Mouse (Mus musculus) ES-E14 (cell line): ENCODE measurements at regions not wholly inside any gene's neighbourhood (a gene's known extent, or its start where the extent isn't known, plus 50 kb on each side); places are given as distances from the start of the nearest gene placed in this dataset.
A peak's percentile ranks its signal among the peaks of the same experiment; 100 is the strongest.

Experiments used
- DNase-seq: peaks from one replicate; pipeline ENCODE4 v3.0.0-alpha.2; 2013; ENCODE audit warnings: low read depth, low spot score
- H3K27ac ChIP-seq: 2 replicates; pipeline ENCODE4 v1.5.1; 2012; ENCODE audit warnings: low read depth, mild to moderate bottlenecking, low read length, moderate library complexity, mixed read lengths; ENCODE audit not compliant: poor library complexity, insufficient read depth, severe bottlenecking
- H3K36me3 ChIP-seq: 2 replicates; pipeline ENCODE4 v1.6.1; 2012; ENCODE audit warnings: mild to moderate bottlenecking, low read length, moderate library complexity, mixed read lengths; ENCODE audit not compliant: control insufficient read depth, poor library complexity, insufficient read depth, severe bottlenecking
- H3K4me1 ChIP-seq, 2 experiments: fragments of 150-350 bp in 1 of 2; sonication (generic) in 1 of 2; 2 replicates each; pipeline ENCODE4 v1.6.1; 2012; ENCODE audit warnings: low read length in 2 of 2, mild to moderate bottlenecking in 1 of 2, mixed read lengths in 1 of 2; ENCODE audit not compliant: control insufficient read depth in 2 of 2, insufficient read depth in 2 of 2, poor library complexity in 1 of 2
- H3K4me3 ChIP-seq, 2 experiments: fragments of 150-350 bp in 1 of 2; sonication (generic) in 1 of 2; 2 replicates each; pipeline ENCODE4 v1.5.1; 2012; ENCODE audit warnings: low read length in 2 of 2, low read depth in 1 of 2, mild to moderate bottlenecking in 1 of 2, mixed read lengths in 1 of 2; ENCODE audit not compliant: insufficient read depth in 1 of 2, poor library complexity in 1 of 2, severe bottlenecking in 1 of 2
- H3K9ac ChIP-seq: 2 replicates; pipeline ENCODE4 v1.6.1; 2012; ENCODE audit warnings: low read depth, mild to moderate bottlenecking, low read length, mixed read lengths; ENCODE audit not compliant: poor library complexity, insufficient read depth, severe bottlenecking
- H3K9me3 ChIP-seq: fragments of 150-350 bp; sonication (generic); 2 replicates; pipeline ENCODE4 v1.6.1; 2012; ENCODE audit warnings: low read depth, mild to moderate bottlenecking, low read length; ENCODE audit not compliant: control insufficient read depth, insufficient read depth
- CHD2 ChIP-seq: IDR thresholded peaks from 2 replicates; pipeline ENCODE4 v1.6.1; 2014; ENCODE audit warnings: mild to moderate bottlenecking, low read depth, low read length, inconsistent platforms
- HCFC1 ChIP-seq: IDR thresholded peaks from 2 replicates; pipeline ENCODE4 v1.6.1; 2012; ENCODE audit warnings: low read length, inconsistent platforms, borderline replicate concordance; ENCODE audit not compliant: insufficient read depth
- MAFK ChIP-seq: IDR thresholded peaks from 2 replicates; pipeline ENCODE4 v1.6.1; 2014; ENCODE audit warnings: mild to moderate bottlenecking, low read depth, low read length, inconsistent platforms; ENCODE audit not compliant: insufficient read depth
- ZC3H11A ChIP-seq: IDR thresholded peaks from 2 replicates; pipeline ENCODE4 v1.6.1; 2012; ENCODE audit warnings: low read depth, mild to moderate bottlenecking, inconsistent platforms, low read length, borderline replicate concordance
- ZNF384 ChIP-seq: IDR thresholded peaks from 2 replicates; pipeline ENCODE4 v1.6.1; 2012; ENCODE audit warnings: low read depth, low read length, inconsistent platforms
- in situ Hi-C, 2 experiments: fragments of 600-800 bp; cut with MboI; formaldehyde crosslinking; loops; one replicate each; pipeline ENCODE4 v1.15.1; 2025; ENCODE audit warnings: low sequenced_read_pairs in 2 of 2, inconsistent platforms in 1 of 2; ENCODE audit not compliant: unreplicated experiment in 2 of 2

DNA sequence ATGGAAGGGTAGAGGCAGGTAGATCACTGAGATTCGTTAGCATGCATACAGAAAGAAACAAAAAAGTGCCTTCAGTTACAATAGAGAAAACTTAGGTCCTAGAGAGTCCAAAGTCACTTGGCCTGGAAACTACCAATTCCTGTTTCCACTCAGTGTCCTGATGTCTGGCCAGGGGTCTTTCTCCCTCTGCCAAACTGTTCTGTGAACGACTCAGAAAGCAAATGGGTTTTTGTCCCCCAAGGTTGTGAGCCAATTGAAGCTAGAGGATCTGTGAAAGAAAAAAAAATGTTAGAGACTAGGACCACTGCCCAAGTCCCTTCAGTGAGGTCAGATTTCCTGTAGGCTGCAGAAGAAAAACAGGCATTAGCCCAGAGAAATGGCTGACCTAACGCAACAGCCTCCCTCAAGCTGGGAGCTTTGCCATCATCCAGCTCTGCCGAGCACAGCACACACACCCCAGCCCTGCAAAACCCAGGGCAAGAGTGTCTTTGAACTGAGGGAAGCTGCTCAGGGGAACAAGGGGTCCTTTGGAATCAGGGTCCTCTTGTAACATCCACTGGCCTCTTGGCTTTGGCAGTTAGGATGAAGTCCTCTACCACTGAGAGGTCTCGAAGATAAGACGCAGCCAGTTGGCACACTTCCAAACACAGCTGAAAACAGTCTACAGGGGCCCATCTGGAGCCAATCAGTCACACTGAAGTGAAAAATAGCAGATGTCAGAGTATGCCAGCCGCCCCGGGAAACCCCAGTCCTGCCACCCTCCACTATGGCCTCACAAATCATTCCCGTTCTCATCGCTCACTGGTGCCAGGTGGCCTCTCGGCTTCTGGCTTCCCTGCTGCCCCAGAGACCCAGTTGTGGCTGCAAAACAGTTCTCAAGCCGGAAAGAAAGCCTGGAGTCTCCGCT, 85.0 kb upstream of the Castor2 start:
- Histone ChIP-seq H3K4me3 (no peak overlapping the region), H3K9me3 (no peaks in the 10 kb centered on the region), H3K4me1 (no peaks in the 10 kb centered on the region), H3K36me3 (no peaks in the 10 kb centered on the region), H3K27ac (no peak overlapping the region), H3K9ac (no peak overlapping the region)
- DNase-seq = no peak
- in situ Hi-C loops = no loop called here
- TF ChIP-seq ZC3H11A (no peak), HCFC1 (no peak), MAFK (no peak), ZNF384 (no peak), CHD2 (no peak)

DNA sequence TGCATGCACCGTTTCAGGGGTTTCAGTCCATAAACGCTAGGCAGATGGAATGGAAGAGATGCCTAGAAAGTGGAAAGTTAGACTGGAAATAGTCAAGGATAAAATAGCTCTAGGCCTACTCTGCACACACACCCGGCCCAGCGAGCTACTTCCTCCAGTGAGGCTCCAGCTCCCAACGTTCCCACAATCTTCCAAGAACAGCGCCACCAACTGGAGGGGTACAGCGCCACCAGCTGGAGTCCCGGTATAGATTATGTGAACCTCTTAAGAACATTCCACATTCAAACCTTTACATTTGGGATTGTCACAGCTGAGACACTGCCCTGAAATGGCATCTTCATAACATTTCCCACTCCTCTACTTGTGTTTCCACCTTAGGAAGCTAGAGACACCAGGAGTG, 86.3 kb upstream of the Castor2 start:
- in situ Hi-C loops = no loop called here
- H3K4me1 ChIP-seq = 0 out of 4 replicates have a peak, but pooled peaks cover 0 to under 1% of the 10 kb centered on the region in 2 experiments
- no peak overlapping the region for H3K4me3 ChIP-seq
- DNase-seq = peak; percentile 37
- TF ChIP-seq ZNF384 (no peak), MAFK (no peak), ZC3H11A (no peak), CHD2 (no peak), HCFC1 (no peak)
- H3K9me3 ChIP-seq = no peaks in the 10 kb centered on the region
- no peak overlapping the region for H3K27ac ChIP-seq
- H3K36me3 ChIP-seq = no peaks in the 10 kb centered on the region
- no peak overlapping the region for H3K9ac ChIP-seq

GRCm38 (mm10) chr5:134009843-134010242, 89.7 kb upstream of the Castor2 start:
- Histone ChIP-seq H3K9ac (no peak overlapping the region), H3K27ac (no peak overlapping the region), H3K4me1 (peaks cover 2 to 3% of the 10 kb centered on the region in 2 experiments; a peak in 1 of 4 replicates), H3K36me3 (no peaks in the 10 kb centered on the region), H3K9me3 (no peaks in the 10 kb centered on the region), H3K4me3 (no peak overlapping the region)
- TF ChIP-seq MAFK = no peak
- no peak for TF ChIP-seq CHD2
- no peak for TF ChIP-seq HCFC1
- no peak for TF ChIP-seq ZC3H11A
- no peak for TF ChIP-seq ZNF384
- in situ Hi-C loops = no loop called here
- no peak for DNase-seq

GRCm38 (mm10) chr5:134007127-134007771, 92.3 kb upstream of the Castor2 start:
- in situ Hi-C loops = no loop called here
- Histone ChIP-seq H3K4me3 (no peak overlapping the region), H3K9ac (peak overlapping the region; percentile 59; the same call in 1 of the 2 replicates), H3K36me3 (no peaks in the 10 kb centered on the region), H3K27ac (peak overlapping the region; percentile 85), H3K4me1 (peaks cover 2 to 3% of the 10 kb centered on the region in 2 experiments; a peak in 1 of 4 replicates), H3K9me3 (no peaks in the 10 kb centered on the region)
- DNase-seq = peak; percentile 97
- TF ChIP-seq HCFC1 (0 out of 2 replicates have a peak, but pooled peaks have one; percentile 0), ZC3H11A (no peak), CHD2 (no peak)
